8 mouse cellular contexts compared by ENCODE assay signal in the genomic region with DNA sequence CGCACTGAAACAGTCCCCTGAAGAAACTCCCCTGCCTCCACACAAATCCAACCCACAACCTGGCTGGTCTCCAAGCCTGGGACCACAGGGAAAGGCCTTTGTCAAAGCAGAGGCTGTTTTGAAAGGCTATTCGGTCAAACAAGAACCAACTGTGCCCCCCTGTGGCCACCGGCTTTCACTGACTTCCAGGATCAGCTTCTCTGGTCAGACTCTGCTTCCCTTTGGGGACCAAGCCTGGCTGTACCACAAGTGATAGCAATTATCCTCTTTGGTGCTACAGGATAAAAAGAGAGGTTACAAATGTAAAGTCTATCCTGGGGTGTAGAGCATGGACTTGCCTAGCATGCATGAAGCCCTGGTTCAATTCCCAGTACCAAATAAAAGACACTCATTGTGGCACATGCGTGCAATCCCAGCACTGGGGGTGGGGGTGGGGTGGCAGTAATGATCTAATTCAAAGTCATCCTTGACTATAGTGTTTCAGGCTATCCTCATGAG.
A peak's percentile ranks its signal among the peaks of the same experiment; 100 is the strongest.
DNase-seq lines count a peak whose midpoint lies in the region; ATAC-seq and TF ChIP-seq lines count a peak whose summit lies in the region.

No protein-coding gene starts in this region.

- dilution Hi-C loops in CH12.LX (cut with MboI; ENCODE audit: extremely low pct_ligation_motif_present, extremely low pct_unique_long_range_greater_than_20kb, low sequenced_read_pairs) = no loop called here

- no peaks in the 10 kb centered on the region for H3K27me3 ChIP-seq in CH12.LX (replicated peaks)
- no peaks in the 10 kb centered on the region for H3K27me3 ChIP-seq in forebrain, embryonic 14.5 days (replicated peaks; ENCODE audit: control insufficient read depth, insufficient read depth, low read length)
- no peaks in the 10 kb centered on the region for H3K27me3 ChIP-seq in lung, embryonic 16.5 days (ENCODE audit: control insufficient read depth, insufficient read depth, low read depth, low read length)

- no peaks in the 10 kb centered on the region for H3K79me2 ChIP-seq in CH12.LX (replicated peaks; ENCODE audit: control insufficient read depth, extremely low read depth, insufficient read depth, poor library complexity, severe bottlenecking)

- peak; percentile 46 to 90; a peak in 3 of 4 replicates for TF ChIP-seq CTCF in CH12.LX (conservative IDR thresholded peaks at IDR 0.05 in 1 of 2, IDR thresholded peaks at IDR 0.05 in 1 of 2; ENCODE audit: low read depth in 2 of 2, low read length in 2 of 2)

- peak; percentile 95 for TF ChIP-seq RAD21 in CH12.LX (IDR thresholded peaks at IDR 0.05; ENCODE audit: low read depth, low read length)

- in situ Hi-C loops in CH12.LX (cut with MboI; ENCODE audit: low pct_ligation_motif_present, low pct_unique_long_range_greater_than_20kb, low sequenced_read_pairs) = loop anchor here (5.0 to 25.0 kb wide), 5 partner anchors 296 to 999 kb away; a partner anchor contains a TSS

- H3K9me3 ChIP-seq in CH12.LX (replicated peaks; ENCODE audit: low read length) = no peaks in the 10 kb centered on the region
- no peaks in the 10 kb centered on the region for H3K9me3 ChIP-seq in forebrain, embryonic 14.5 days (replicated peaks; ENCODE audit: control insufficient read depth, low read length)
- H3K9me3 ChIP-seq in lung, embryonic 16.5 days (ENCODE audit: control insufficient read depth, low read length) = no peaks in the 10 kb centered on the region

- intact Hi-C loops in heart, postnatal 25 days (cut with DNase I) = loop anchor here (1.0 to 10.0 kb wide), 5 partner anchors 311 to 998 kb away; a partner anchor contains a TSS

- DNase-seq in CH12.LX (ENCODE audit: extremely low read depth) = peak; percentile 80
- DNase-seq in c-Kit-positive CD71-negative TER-119-negative erythroid progenitor cells, embryonic 14.5 days (ENCODE audit: low read depth) = peak; percentile 42
- peak; percentile 92 for DNase-seq in forebrain, embryonic 14.5 days (ENCODE audit: low spot score)
- DNase-seq in heart, postnatal 25 days (ENCODE audit: low spot score) = peak; percentile 65
- peak; percentile 64 to 87 for DNase-seq in layer of hippocampus, adult 18-20 months (ENCODE audit: low spot score in 2 of 2)
- DNase-seq in ovary, postnatal 14 days (ENCODE audit: low spot score) = peak; percentile 70
- DNase-seq in thymus, postnatal 0 days (ENCODE audit: low spot score) = peak; percentile 12

- peak overlapping the region; percentile 69 for H3K9ac ChIP-seq in CH12.LX (ENCODE audit: insufficient read depth, low read depth)
- no peak overlapping the region for H3K9ac ChIP-seq in forebrain, embryonic 14.5 days (ENCODE audit: low read length)
- peak overlapping the region; percentile 37 for H3K9ac ChIP-seq in lung, embryonic 16.5 days (ENCODE audit: low read length)

- peak overlapping the region; percentile 56; the same call in 1 of the 2 replicates for H3K27ac ChIP-seq in CH12.LX (ENCODE audit: insufficient read depth, low read depth)
- no peak overlapping the region for H3K27ac ChIP-seq in forebrain, embryonic 14.5 days (ENCODE audit: low read depth, low read length)
- no peak overlapping the region for H3K27ac ChIP-seq in lung, embryonic 16.5 days (ENCODE audit: low read length)

- H3K4me1 ChIP-seq in CH12.LX (ENCODE audit: control insufficient read depth in 1 of 2, insufficient read depth in 2 of 2) = peaks cover 21 to 49% of the 10 kb centered on the region in 2 experiments
- H3K4me1 ChIP-seq in forebrain, embryonic 14.5 days (ENCODE audit: control insufficient read depth, insufficient read depth, low read length) = no peaks in the 10 kb centered on the region; the same call in 1 of the 2 replicates
- peaks cover 7% of the 10 kb centered on the region; the same call in 1 of the 2 replicates for H3K4me1 ChIP-seq in lung, embryonic 16.5 days (replicated peaks; ENCODE audit: control insufficient read depth, insufficient read depth, low read length)

- 17% methylated on average over 4 of the region's 4 CpGs for WGBS in forebrain, embryonic 14.5 days
- WGBS in lung, embryonic 16.5 days = 22% methylated on average over 4 of the region's 4 CpGs

- TF ChIP-seq EP300 in CH12.LX (IDR thresholded peaks at IDR 0.05; ENCODE audit: low read length) = peak; percentile 46; the same call in 1 of the 2 replicates

- H3K36me3 ChIP-seq in CH12.LX (replicated peaks in 1 of 2; ENCODE audit: control insufficient read depth in 1 of 2, insufficient read depth in 1 of 2, low read length in 1 of 2) = peaks cover 10 to 25% of the 10 kb centered on the region in 2 experiments
- H3K36me3 ChIP-seq in forebrain, embryonic 14.5 days (ENCODE audit: control insufficient read depth, insufficient read depth, low read length) = peaks cover 15% of the 10 kb centered on the region
- H3K36me3 ChIP-seq in lung, embryonic 16.5 days (ENCODE audit: control insufficient read depth, insufficient read depth, low read length) = no peaks in the 10 kb centered on the region

- H3K4me2 ChIP-seq in CH12.LX (ENCODE audit: insufficient read depth, low read depth, poor library complexity, severe bottlenecking) = peak overlapping the region; percentile 78
- no peak overlapping the region for H3K4me2 ChIP-seq in forebrain, embryonic 14.5 days (ENCODE audit: low read length)
- no peak overlapping the region for H3K4me2 ChIP-seq in lung, embryonic 16.5 days (ENCODE audit: low read depth, low read length)

- H3K4me3 ChIP-seq in CH12.LX (replicated peaks in 1 of 3; ENCODE audit: low read depth in 2 of 3, low read length in 2 of 3, poor library complexity in 1 of 3) = peak overlapping the region in 1 of 3 experiments; percentile 34
- H3K4me3 ChIP-seq in forebrain, embryonic 14.5 days (ENCODE audit: low read depth, low read length) = no peak overlapping the region
- no peak overlapping the region for H3K4me3 ChIP-seq in lung, embryonic 16.5 days (ENCODE audit: low read length)

- no peak for TF ChIP-seq POLR2A in CH12.LX (IDR thresholded peaks at IDR 0.05; ENCODE audit: low read depth, low read length)

- peak; percentile 84 for ATAC-seq in forebrain, embryonic 14.5 days
- ATAC-seq in lung, embryonic 16.5 days (ENCODE audit: low read depth) = peak; percentile 60

TF ChIP-seq in CH12.LX, 34 proteins besides CTCF, POLR2A, EP300 and RAD21 (continues in another document):
- TF ChIP-seq SMC3 (IDR thresholded peaks at IDR 0.05; ENCODE audit: low read depth, low read length) (peak; percentile 85), ZNF384 (IDR thresholded peaks at IDR 0.05; ENCODE audit: low read depth, low read length) (peak; percentile 42), ZKSCAN1 (IDR thresholded peaks at IDR 0.05; ENCODE audit: borderline replicate concordance, low read depth, low read length) (no peak), ETS1 (conservative IDR thresholded peaks at IDR 0.05; ENCODE audit: low read depth, low read length) (no peak; the same call in none of the 2 replicates), NRF1 (IDR thresholded peaks at IDR 0.05; ENCODE audit: low read depth, low read length) (peak; percentile 40; the same call in 1 of the 2 replicates), CHD1 (IDR thresholded peaks at IDR 0.05; ENCODE audit: low read depth, low read length) (peak; percentile 54; the same call in 1 of the 2 replicates), UBTF (IDR thresholded peaks at IDR 0.05; ENCODE audit: low read depth, low read length) (no peak), JUN (IDR thresholded peaks at IDR 0.05; ENCODE audit: insufficient read depth, low read depth, low read length) (peak; percentile 7; the same call in 1 of the 2 replicates), TBP (conservative IDR thresholded peaks at IDR 0.05; ENCODE audit: low read depth, low read length) (no peak), MAFK (IDR thresholded peaks at IDR 0.05; ENCODE audit: insufficient replicate concordance, low read length) (no peak), TCF12 (IDR thresholded peaks at IDR 0.05; ENCODE audit: low read depth, low read length) (0 out of 2 replicates have a peak, but pooled peaks have one; percentile 28), IRF4 (IDR thresholded peaks at IDR 0.05; ENCODE audit: low read depth, low read length) (peak; percentile 70), GABPA (IDR thresholded peaks at IDR 0.05; ENCODE audit: insufficient replicate concordance, low read depth, low read length) (no peak), USF1 (IDR thresholded peaks at IDR 0.05; ENCODE audit: low read depth, low read length) (no peak), RCOR1 (conservative IDR thresholded peaks at IDR 0.05; ENCODE audit: low read depth, low read length) (peak; percentile 65; the same call in 1 of the 2 replicates), USF2 (conservative IDR thresholded peaks at IDR 0.05; ENCODE audit: low read depth, low read length) (no peak), MYC (IDR thresholded peaks at IDR 0.05; ENCODE audit: low read depth, low read length) (peak; percentile 49; the same call in 1 of the 2 replicates), KAT2A (IDR thresholded peaks at IDR 0.05; ENCODE audit: insufficient replicate concordance, low read length) (no peak), MAX (IDR thresholded peaks at IDR 0.05; ENCODE audit: low read length) (peak; percentile 48; the same call in 1 of the 2 replicates), ZC3H11A (IDR thresholded peaks at IDR 0.05; ENCODE audit: low read depth, low read length) (peak; percentile 55; the same call in 1 of the 2 replicates), E2F4 (IDR thresholded peaks at IDR 0.05; ENCODE audit: insufficient replicate concordance, low read depth, low read length) (no peak), PAX5 (IDR thresholded peaks at IDR 0.05; ENCODE audit: low read length) (no peak), POLR2AphosphoS2 (IDR thresholded peaks at IDR 0.05; ENCODE audit: low read depth, low read length) (no peak), SIN3A (IDR thresholded peaks at IDR 0.05; ENCODE audit: low read length) (peak; percentile 71), MEF2A (IDR thresholded peaks at IDR 0.05; ENCODE audit: borderline replicate concordance, low read depth, low read length) (peak; percentile 71; the same call in 1 of the 2 replicates), MXI1 (IDR thresholded peaks at IDR 0.05; ENCODE audit: low read depth, low read length) (peak; percentile 40; the same call in 1 of the 2 replicates), CHD2 (IDR thresholded peaks at IDR 0.05; ENCODE audit: low read length) (peak; percentile 68; the same call in 1 of the 2 replicates), ELF1 (IDR thresholded peaks at IDR 0.05; ENCODE audit: low read depth, low read length) (peak; percentile 41; the same call in 1 of the 2 replicates), MAZ (IDR thresholded peaks at IDR 0.05; ENCODE audit: low read depth, low read length) (no peak), ZMIZ1 (IDR thresholded peaks at IDR 0.05; ENCODE audit: low read depth, low read length) (no peak), JUND (conservative IDR thresholded peaks at IDR 0.05; ENCODE audit: low read depth, low read length) (peak; percentile 46), HCFC1 (IDR thresholded peaks at IDR 0.05; ENCODE audit: low read depth, low read length) (no peak; the same call in none of the 2 replicates), NELFE (IDR thresholded peaks at IDR 0.05; ENCODE audit: low read depth, low read length) (0 out of 2 replicates have a peak, but pooled peaks have one; percentile 44)

Comparison
In these comparisons a context has a peak if more than half of its experiments do, and no peak if none do; other contexts are left out.
1. DNase-seq: peak in every context shown above with its lines; median percentile 92 in forebrain, embryonic 14.5 days; 80 in CH12.LX; 76 in layer of hippocampus, adult 18-20 months; 70 in ovary, postnatal 14 days; 65 in heart, postnatal 25 days; 42 in c-Kit-positive CD71-negative TER-119-negative erythroid progenitor cells, embryonic 14.5 days; 12 in thymus, postnatal 0 days.